Mouse (Mus musculus): ENCODE measurements at regions not wholly inside any gene's neighbourhood (a gene's known extent, or its start where the extent isn't known, plus 50 kb on each side); places are given as distances from the start of the nearest gene placed in this dataset.
"Not testable (repeated sequence)": the region's sequence is repeated elsewhere in the genome, so short reads cannot be mapped to it uniquely, and the experiment has no call there.

DNA sequence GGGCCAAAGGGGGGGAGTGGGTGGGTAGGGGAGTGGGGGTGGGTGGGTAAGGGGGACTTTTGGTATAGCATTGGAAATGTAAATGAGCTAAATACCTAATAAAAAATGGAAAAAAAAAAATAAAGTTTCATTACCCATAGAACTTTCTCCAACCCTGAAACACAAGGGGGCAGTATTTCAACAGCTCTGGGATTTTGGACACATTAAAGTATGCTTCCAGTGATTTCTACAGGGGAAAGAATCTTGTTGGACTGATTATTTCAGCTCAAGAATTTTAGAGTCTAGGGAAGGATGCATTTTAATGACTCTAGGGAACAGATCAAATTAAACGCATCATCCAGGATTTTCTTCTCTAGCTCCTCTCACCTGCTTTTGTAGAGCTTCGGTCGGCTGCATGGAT is 345.9 kb downstream of the Nrcam start:
- DNase-seq (ENCODE audit: low read depth, low spot score), result not testable (repeated sequence)

DNA sequence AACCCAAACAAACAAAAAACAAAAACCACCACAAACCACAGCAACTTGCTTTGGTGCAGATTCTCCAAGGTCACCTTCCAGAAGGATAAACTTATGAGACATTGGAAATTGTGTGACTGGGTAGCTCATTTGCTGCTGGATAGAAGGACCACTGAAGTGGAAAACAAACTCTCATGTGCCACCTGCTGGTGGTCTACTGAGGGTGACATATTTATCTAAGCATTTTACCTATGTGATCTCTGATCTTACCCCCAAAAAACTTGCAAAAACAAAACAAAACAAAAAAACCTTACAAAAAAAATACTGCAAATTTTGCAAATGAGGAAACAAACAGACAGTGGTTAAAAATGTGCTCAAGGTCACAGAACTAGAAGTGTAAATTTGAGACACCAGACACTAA is 346.3 kb downstream of the Nrcam start:
- DNase-seq (ENCODE audit: low read depth, low spot score), result peak; percentile 7

Measured in A20 (cell line).